8 mouse cellular contexts compared by ENCODE assay signal in genomic region chr7:135651831-135652511, GRCm38 (mm10).
A peak's percentile ranks its signal among the peaks of the same experiment; 100 is the strongest.
DNase-seq lines count a peak whose midpoint lies in the region; ATAC-seq and TF ChIP-seq lines count a peak whose summit lies in the region.

No protein-coding gene starts in this region.

- ATAC-seq in hindbrain, embryonic 11.5 days (ENCODE audit: low FRiP score): no peak
- peak; percentile 16; the same call in 1 of the 2 replicates for ATAC-seq in heart, embryonic 12.5 days (ENCODE audit: insufficient number of reproducible peaks, low FRiP score)
- ATAC-seq in midbrain, embryonic 15.5 days (replicated peaks): no peak

- H3K9me3 ChIP-seq in hindbrain, embryonic 10.5 days: 0 out of 2 replicates have a peak, but pooled peaks cover 3% of the 10 kb centered on the region
- H3K9me3 ChIP-seq in hindbrain, embryonic 11.5 days (ENCODE audit: control insufficient read depth, low read length): no peaks in the 10 kb centered on the region
- H3K9me3 ChIP-seq in heart, embryonic 12.5 days (replicated peaks): peaks cover 3% of the 10 kb centered on the region
- no peaks in the 10 kb centered on the region for H3K9me3 ChIP-seq in midbrain, embryonic 15.5 days

- H3K4me3 ChIP-seq in hindbrain, embryonic 10.5 days: no peak overlapping the region
- no peak overlapping the region for H3K4me3 ChIP-seq in hindbrain, embryonic 11.5 days (ENCODE audit: low read depth, low read length)
- peak overlapping the region; percentile 9; the same call in 1 of the 2 replicates for H3K4me3 ChIP-seq in heart, embryonic 12.5 days
- H3K4me3 ChIP-seq in liver, adult 2 months (ENCODE audit: insufficient read depth, low read depth, low read length): peak overlapping the region; percentile 58
- peak overlapping the region; percentile 67 for H3K4me3 ChIP-seq in small intestine, adult 2 months (ENCODE audit: low read depth, low read length)
- no peak overlapping the region for H3K4me3 ChIP-seq in midbrain, embryonic 15.5 days

- no peaks in the 10 kb centered on the region for H3K36me3 ChIP-seq in hindbrain, embryonic 10.5 days
- H3K36me3 ChIP-seq in hindbrain, embryonic 11.5 days (ENCODE audit: control insufficient read depth, insufficient read depth, low read length): no peaks in the 10 kb centered on the region
- H3K36me3 ChIP-seq in heart, embryonic 12.5 days: no peaks in the 10 kb centered on the region
- H3K36me3 ChIP-seq in liver, adult 2 months (ENCODE audit: control insufficient read depth, insufficient read depth, low read length): no peaks in the 10 kb centered on the region
- H3K36me3 ChIP-seq in small intestine, adult 2 months (ENCODE audit: control insufficient read depth, insufficient read depth, low read length): no peaks in the 10 kb centered on the region
- no peaks in the 10 kb centered on the region for H3K36me3 ChIP-seq in midbrain, embryonic 15.5 days (replicated peaks)

- WGBS in hindbrain, embryonic 10.5 days: 72% methylated on average over 18 of the region's 18 CpGs
- 74% methylated on average over 18 of the region's 18 CpGs for WGBS in hindbrain, embryonic 11.5 days
- 52% methylated on average over 18 of the region's 18 CpGs for WGBS in heart, embryonic 12.5 days
- 55% methylated on average over 18 of the region's 18 CpGs for WGBS in liver, adult 2 months
- WGBS in small intestine, adult 2 months: 51% methylated on average over 18 of the region's 18 CpGs
- 66% methylated on average over 18 of the region's 18 CpGs for WGBS in midbrain, embryonic 15.5 days

- H3K27me3 ChIP-seq in hindbrain, embryonic 10.5 days (ENCODE audit: insufficient read depth, poor library complexity, severe bottlenecking): no peaks in the 10 kb centered on the region
- no peaks in the 10 kb centered on the region for H3K27me3 ChIP-seq in hindbrain, embryonic 11.5 days (ENCODE audit: control insufficient read depth, insufficient read depth, low read length)
- H3K27me3 ChIP-seq in heart, embryonic 12.5 days (replicated peaks): peaks cover 7% of the 10 kb centered on the region; the same call in 1 of the 2 replicates
- H3K27me3 ChIP-seq in liver, adult 2 months (ENCODE audit: control insufficient read depth, insufficient read depth, low read length): no peaks in the 10 kb centered on the region
- H3K27me3 ChIP-seq in small intestine, adult 2 months (ENCODE audit: control insufficient read depth, insufficient read depth, low read length): no peaks in the 10 kb centered on the region
- no peaks in the 10 kb centered on the region for H3K27me3 ChIP-seq in midbrain, embryonic 15.5 days (replicated peaks)

- TF ChIP-seq CTCF in liver, adult 2 months (IDR thresholded peaks at IDR 0.05; ENCODE audit: low read depth, low read length): no peak
- no peak for TF ChIP-seq CTCF in small intestine, adult 2 months (IDR thresholded peaks at IDR 0.05; ENCODE audit: extremely low read depth, insufficient read length, insufficient replicate concordance, low read depth, low read length)

- H3K4me2 ChIP-seq in hindbrain, embryonic 11.5 days (replicated peaks; ENCODE audit: low read depth, low read length): no peak overlapping the region
- H3K4me2 ChIP-seq in heart, embryonic 12.5 days: peak overlapping the region; percentile 37
- no peak overlapping the region for H3K4me2 ChIP-seq in midbrain, embryonic 15.5 days

- H3K9ac ChIP-seq in hindbrain, embryonic 11.5 days (ENCODE audit: low read depth, low read length): no peak overlapping the region
- no peak overlapping the region for H3K9ac ChIP-seq in heart, embryonic 12.5 days
- H3K9ac ChIP-seq in liver, adult 2 months (ENCODE audit: low read depth, low read length): peak overlapping the region; percentile 43
- H3K9ac ChIP-seq in midbrain, embryonic 15.5 days: no peak overlapping the region

- TF ChIP-seq POLR2A in liver, adult 2 months (IDR thresholded peaks at IDR 0.05; ENCODE audit: extremely low read depth, insufficient read depth, low read length): no peak
- TF ChIP-seq POLR2A in small intestine, adult 2 months (IDR thresholded peaks at IDR 0.05; ENCODE audit: low read depth, low read length): 0 out of 2 replicates have a peak, but pooled peaks have one; percentile 12

- H3K27ac ChIP-seq in hindbrain, embryonic 10.5 days: peak overlapping the region; percentile 29; the same call in 1 of the 2 replicates
- no peak overlapping the region for H3K27ac ChIP-seq in hindbrain, embryonic 11.5 days (ENCODE audit: low read depth, low read length)
- H3K27ac ChIP-seq in heart, embryonic 12.5 days (ENCODE audit: poor library complexity, severe bottlenecking): 0 out of 2 replicates have a peak overlapping the region, but pooled peaks have one; percentile 20
- H3K27ac ChIP-seq in liver, adult 2 months (replicated peaks; ENCODE audit: insufficient read depth, low read depth, low read length): peak overlapping the region; percentile 31; the same call in 1 of the 2 replicates
- H3K27ac ChIP-seq in small intestine, adult 2 months (ENCODE audit: insufficient read depth, low read depth, low read length): peak overlapping the region; percentile 83
- H3K27ac ChIP-seq in midbrain, embryonic 15.5 days: no peak overlapping the region

- H3K4me1 ChIP-seq in hindbrain, embryonic 10.5 days (replicated peaks): no peaks in the 10 kb centered on the region
- H3K4me1 ChIP-seq in hindbrain, embryonic 11.5 days (replicated peaks; ENCODE audit: control insufficient read depth, insufficient read depth, low read length): no peaks in the 10 kb centered on the region
- H3K4me1 ChIP-seq in heart, embryonic 12.5 days (replicated peaks): peaks cover under 1% of the 10 kb centered on the region; the same call in 1 of the 2 replicates
- no peaks in the 10 kb centered on the region for H3K4me1 ChIP-seq in liver, adult 2 months (ENCODE audit: control insufficient read depth, insufficient read depth, low read length)
- H3K4me1 ChIP-seq in small intestine, adult 2 months (ENCODE audit: control insufficient read depth, insufficient read depth, insufficient read length, low read length): peaks cover 2% of the 10 kb centered on the region; the same call in 1 of the 2 replicates
- no peaks in the 10 kb centered on the region for H3K4me1 ChIP-seq in midbrain, embryonic 15.5 days

- no peaks in the 10 kb centered on the region for H3K79me2 ChIP-seq in liver, adult 2 months (ENCODE audit: control insufficient read depth, insufficient read depth, low read length)

- DNase-seq in hindbrain, embryonic 10.5 days (ENCODE audit: low spot score): no peak
- DNase-seq in hindbrain, embryonic 11.5 days (ENCODE audit: low spot score): no peak
- no peak for DNase-seq in liver, adult 2 months (ENCODE audit: extremely low read depth, low read depth, low spot score)
- no peak for DNase-seq in cerebellum, postnatal 25 days
- no peak for DNase-seq in right cerebral cortex, adult 18-20 months

Comparison
In these comparisons a context has a peak if more than half of its experiments do, and no peak if none do; other contexts are left out.
1. H3K27ac ChIP-seq: peak in hindbrain, embryonic 10.5 days (single experiment), heart, embryonic 12.5 days (single experiment), liver, adult 2 months (single experiment) and small intestine, adult 2 months (single experiment); none in hindbrain, embryonic 11.5 days (single experiment) and midbrain, embryonic 15.5 days (single experiment).
2. H3K4me3 ChIP-seq: peak in heart, embryonic 12.5 days (single experiment), liver, adult 2 months (single experiment) and small intestine, adult 2 months (single experiment); none in hindbrain, embryonic 10.5 days (single experiment), hindbrain, embryonic 11.5 days (single experiment) and midbrain, embryonic 15.5 days (single experiment).